Mouse (Mus musculus): ENCODE data around the gene Chchd10. TPM values are rescaled to one million over a fixed set of nuclear protein-coding genes. Genes with fewer than 3 reads are reported as not detected.

Chchd10 gene
- polyA plus RNA-seq, 1 experiment from 2014 or later = 409 TPM

- Histone ChIP-seq H3K27ac (ENCODE audit: poor library complexity, severe bottlenecking) (no peak overlapping the region), H3K36me3 (no peaks in the 10 kb centered on the region), H3K9me3 (replicated peaks) (peaks cover 8% of the 10 kb centered on the region), H3K27me3 (replicated peaks) (no peaks in the 10 kb centered on the region), H3K4me1 (replicated peaks) (no peaks in the 10 kb centered on the region), H3K4me2 (no peak overlapping the region), H3K4me3 (no peak overlapping the region), H3K9ac (no peak overlapping the region)
- 85% methylated on average over 10 of the region's 10 CpGs for WGBS
- ATAC-seq (ENCODE audit: insufficient number of reproducible peaks, low FRiP score) = no peak
Measured at GRCm38 (mm10) chr10:75973846-75974245, 40.9 kb downstream of the Chchd10 start.

- no peak overlapping the region for H3K9ac ChIP-seq
- no peaks in the 10 kb centered on the region for H3K36me3 ChIP-seq
- H3K9me3 ChIP-seq (replicated peaks) = peaks cover 8% of the 10 kb centered on the region
- H3K27me3 ChIP-seq (replicated peaks) = no peaks in the 10 kb centered on the region
- ATAC-seq (ENCODE audit: insufficient number of reproducible peaks, low FRiP score) = no peak
- H3K4me2 ChIP-seq = no peak overlapping the region
- 73% methylated on average over 5 of the region's 5 CpGs for WGBS
- no peak overlapping the region for H3K27ac ChIP-seq (ENCODE audit: poor library complexity, severe bottlenecking)
- H3K4me3 ChIP-seq = no peak overlapping the region
- no peaks in the 10 kb centered on the region for H3K4me1 ChIP-seq (replicated peaks)
Measured at GRCm38 (mm10) chr10:75975216-75975615, 42.3 kb downstream of the Chchd10 start.

DNA sequence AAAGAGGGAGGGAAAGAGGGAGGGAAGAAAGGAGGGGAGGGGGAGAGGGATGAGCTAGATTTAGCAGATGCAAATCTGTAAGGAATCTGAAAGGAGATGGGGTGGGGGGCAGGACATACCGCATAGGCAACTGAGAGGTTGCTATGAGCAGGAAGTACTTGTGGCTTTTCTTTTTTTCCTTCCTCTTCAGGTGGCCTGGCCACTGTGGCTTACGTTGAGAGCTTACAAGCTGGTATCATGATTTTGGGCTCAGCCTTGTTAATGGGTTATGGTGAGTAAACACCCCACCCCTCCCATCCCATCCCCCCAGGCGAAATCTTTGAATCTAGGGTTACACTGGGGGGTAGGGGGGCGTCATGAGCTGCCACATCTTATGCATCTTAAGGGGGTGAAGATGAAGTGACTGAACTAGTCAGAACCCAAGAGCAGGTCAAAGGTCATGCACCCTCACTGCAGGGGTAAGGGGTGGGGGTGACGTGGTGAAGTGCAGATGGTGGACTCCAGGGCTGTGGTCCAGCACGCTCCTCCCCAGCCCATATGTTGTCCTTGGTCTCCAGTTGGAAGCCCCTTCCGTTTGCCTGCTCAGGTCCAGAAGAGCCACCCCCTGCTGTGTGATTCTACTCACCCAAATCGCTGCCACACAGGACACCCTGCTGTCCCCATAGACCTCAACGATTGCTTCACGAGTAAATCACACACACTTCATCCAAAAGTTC lies 45.3 kb downstream of the Chchd10 start:
- Histone ChIP-seq H3K4me1 (replicated peaks) (no peaks in the 10 kb centered on the region), H3K9ac (no peak overlapping the region), H3K27ac (ENCODE audit: poor library complexity, severe bottlenecking) (no peak overlapping the region), H3K9me3 (replicated peaks) (no peaks in the 10 kb centered on the region; the same call in 1 of the 2 replicates), H3K27me3 (replicated peaks) (no peaks in the 10 kb centered on the region), H3K4me2 (no peak overlapping the region), H3K4me3 (no peak overlapping the region), H3K36me3 (no peaks in the 10 kb centered on the region)
- ATAC-seq (ENCODE audit: insufficient number of reproducible peaks, low FRiP score) = no peak
- WGBS = 41% methylated on average over 10 of the region's 10 CpGs

DNA sequence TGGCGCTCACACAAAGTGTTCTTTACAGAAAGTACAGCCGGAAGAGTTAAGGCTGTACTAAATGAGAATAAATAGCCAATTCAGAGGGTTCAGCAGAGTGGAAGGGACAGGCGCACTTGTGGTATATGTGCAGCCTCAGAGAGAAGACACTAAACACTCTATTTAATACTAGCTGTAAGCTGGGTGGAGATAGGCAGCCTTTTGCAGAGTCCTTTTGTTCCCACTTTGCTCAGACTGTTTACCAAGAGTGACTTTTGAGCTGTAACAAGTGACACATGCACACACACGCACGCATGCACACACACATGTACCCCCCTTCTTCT lies 45.9 kb downstream of the Chchd10 start:
- no peak overlapping the region for H3K4me2 ChIP-seq
- H3K36me3 ChIP-seq = no peaks in the 10 kb centered on the region
- no peak overlapping the region for H3K4me3 ChIP-seq
- H3K9me3 ChIP-seq (replicated peaks) = no peaks in the 10 kb centered on the region
- 82% methylated on average over 5 of the region's 5 CpGs for WGBS
- H3K4me1 ChIP-seq (replicated peaks) = no peaks in the 10 kb centered on the region
- no peak overlapping the region for H3K27ac ChIP-seq (ENCODE audit: poor library complexity, severe bottlenecking)
- ATAC-seq (ENCODE audit: insufficient number of reproducible peaks, low FRiP score) = no peak
- no peaks in the 10 kb centered on the region for H3K27me3 ChIP-seq (replicated peaks)
- no peak overlapping the region for H3K9ac ChIP-seq

DNA sequence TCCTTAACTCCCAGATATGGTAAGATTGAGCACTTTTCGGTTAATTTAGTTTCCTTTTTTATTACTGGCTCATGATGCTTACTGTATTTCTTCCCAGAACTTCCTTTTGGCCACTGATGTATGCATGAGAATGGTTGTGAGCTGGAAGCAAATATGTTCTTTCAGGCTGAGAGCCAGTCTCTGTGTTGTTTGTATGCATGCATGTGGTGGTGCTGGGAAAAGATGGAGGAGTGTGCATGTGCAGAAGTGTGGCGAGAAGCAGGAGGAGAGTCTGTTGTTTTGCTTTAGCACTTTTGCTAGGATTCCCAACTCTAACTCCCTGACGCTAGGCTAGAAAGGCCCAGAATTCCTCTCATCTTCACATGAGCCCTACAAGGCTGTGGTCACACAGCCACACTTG lies 46.5 kb downstream of the Chchd10 start:
- 79% methylated on average over 3 of the region's 3 CpGs for WGBS
- H3K36me3 ChIP-seq = no peaks in the 10 kb centered on the region
- H3K27me3 ChIP-seq (replicated peaks) = no peaks in the 10 kb centered on the region
- H3K9me3 ChIP-seq (replicated peaks) = no peaks in the 10 kb centered on the region
- no peak overlapping the region for H3K9ac ChIP-seq
- H3K27ac ChIP-seq (ENCODE audit: poor library complexity, severe bottlenecking) = no peak overlapping the region
- H3K4me3 ChIP-seq = no peak overlapping the region
- no peak for ATAC-seq (ENCODE audit: insufficient number of reproducible peaks, low FRiP score)
- H3K4me1 ChIP-seq (replicated peaks) = no peaks in the 10 kb centered on the region
- no peak overlapping the region for H3K4me2 ChIP-seq

Other genes starting within 250 kb of the Chchd10 start
- gene Cabin1, start 168.8 kb upstream of the Chchd10 start, polyA plus RNA-seq (2016; fragmentation: Nextera tagmentation; extraction: Ambion mirVana) = 26.0 and 26.7 TPM in 2 replicates
- gene Ddt, start 159.7 kb upstream of the Chchd10 start, polyA plus RNA-seq (2016; fragmentation: Nextera tagmentation; extraction: Ambion mirVana) = 31.0 and 35.3 TPM in 2 replicates
- not detected in 2 replicates for gene Gm20441, start 152.2 kb upstream of the Chchd10 start, polyA plus RNA-seq (2016; fragmentation: Nextera tagmentation; extraction: Ambion mirVana)
- 2.7 and 3.2 TPM in 2 replicates for gene Gstt3, start 151.7 kb upstream of the Chchd10 start, polyA plus RNA-seq (2016; fragmentation: Nextera tagmentation; extraction: Ambion mirVana)
- 3.9 and 4.2 TPM in 2 replicates for gene Gstt1, start 134.5 kb upstream of the Chchd10 start, polyA plus RNA-seq (2016; fragmentation: Nextera tagmentation; extraction: Ambion mirVana)
- not detected in 2 replicates for gene Gstt4, start 110.6 kb upstream of the Chchd10 start, polyA plus RNA-seq (2016; fragmentation: Nextera tagmentation; extraction: Ambion mirVana)
- 7.2 and 8.1 TPM in 2 replicates for gene Gstt2, start 95.7 kb upstream of the Chchd10 start, polyA plus RNA-seq (2016; fragmentation: Nextera tagmentation; extraction: Ambion mirVana)
- 2,266 and 2,393 TPM in 2 replicates for gene Mif, start 72.9 kb upstream of the Chchd10 start, polyA plus RNA-seq (2016; fragmentation: Nextera tagmentation; extraction: Ambion mirVana)
- gene Derl3, start 39.7 kb upstream of the Chchd10 start, polyA plus RNA-seq (2016; fragmentation: Nextera tagmentation; extraction: Ambion mirVana) = 2.1 and 2.2 TPM in 2 replicates
- 125 and 126 TPM in 2 replicates for gene Smarcb1, start 11.5 kb upstream of the Chchd10 start, polyA plus RNA-seq (2016; fragmentation: Nextera tagmentation; extraction: Ambion mirVana)
- 25.4 and 27.1 TPM in 2 replicates for gene Mmp11, start 3.4 kb downstream of the Chchd10 start, polyA plus RNA-seq (2016; fragmentation: Nextera tagmentation; extraction: Ambion mirVana)
- 0.80 and 1.1 TPM in 2 replicates for gene Gm867, start 7.5 kb downstream of the Chchd10 start, polyA plus RNA-seq (2016; fragmentation: Nextera tagmentation; extraction: Ambion mirVana)
- 0.24 TPM in 1 of 2 replicates, not detected in the other for gene Vpreb3, start 9.9 kb downstream of the Chchd10 start, polyA plus RNA-seq (2016; fragmentation: Nextera tagmentation; extraction: Ambion mirVana)
- 0.06 TPM in 1 of 2 replicates, not detected in the other for gene Gm5134, start 21.4 kb downstream of the Chchd10 start, polyA plus RNA-seq (2016; fragmentation: Nextera tagmentation; extraction: Ambion mirVana)
- gene Zfp280b, start 99.5 kb downstream of the Chchd10 start, polyA plus RNA-seq (2016; fragmentation: Nextera tagmentation; extraction: Ambion mirVana) = 19.2 and 19.7 TPM in 2 replicates
- gene Slc5a4b, start 177.8 kb downstream of the Chchd10 start, polyA plus RNA-seq (2016; fragmentation: Nextera tagmentation; extraction: Ambion mirVana) = not detected in 2 replicates
- gene Slc5a4a, start 214.3 kb downstream of the Chchd10 start, polyA plus RNA-seq (2016; fragmentation: Nextera tagmentation; extraction: Ambion mirVana) = not detected in 2 replicates